Mouse (Mus musculus): ENCODE results near the gene Taf1d. TPM values are rescaled to one million over a fixed set of nuclear protein-coding genes. Genes with fewer than 3 reads are reported as not detected.

Taf1d gene
- polyA plus RNA-seq, 1 experiment from 2014 or later, result 43.1 TPM

GRCm38 (mm10) chr9:15365856-15366255 lies 59.8 kb downstream of the Taf1d start:
- no peak overlapping the region for H3K4me2 ChIP-seq (replicated peaks)
- no peaks in the 10 kb centered on the region for H3K4me1 ChIP-seq (replicated peaks; ENCODE audit: control insufficient read depth, insufficient read depth, low read length)
- DNase-seq (ENCODE audit: low spot score), result peak; percentile 77

GRCm38 (mm10) chr9:15366260-15366659 lies 60.2 kb downstream of the Taf1d start:
- no peak overlapping the region for H3K9ac ChIP-seq
- no peaks in the 10 kb centered on the region for H3K36me3 ChIP-seq (replicated peaks; ENCODE audit: control insufficient read depth, insufficient read depth)
- H3K27me3 ChIP-seq (ENCODE audit: control insufficient read depth, insufficient read depth, low read length), result no peaks in the 10 kb centered on the region
- H3K4me3 ChIP-seq (replicated peaks; ENCODE audit: low read length), result no peak overlapping the region
- H3K4me1 ChIP-seq (replicated peaks; ENCODE audit: control insufficient read depth, insufficient read depth, low read length), result no peaks in the 10 kb centered on the region
- H3K4me2 ChIP-seq (replicated peaks), result no peak overlapping the region
- no peaks in the 10 kb centered on the region for H3K9me3 ChIP-seq (ENCODE audit: control insufficient read depth, low read length)
- DNase-seq (ENCODE audit: low spot score), result no peak
- H3K27ac ChIP-seq, result no peak overlapping the region
- WGBS, result 65% methylated on average over 2 of the region's 2 CpGs
- ATAC-seq (ENCODE audit: low FRiP score), result no peak; the same call in 1 of the 2 replicates

More at GRCm38 (mm10) chr9:15365856-15366255, 59.8 kb downstream of the Taf1d start:
- Histone ChIP-seq H3K27me3 (ENCODE audit: control insufficient read depth, insufficient read depth, low read length) (no peaks in the 10 kb centered on the region), H3K27ac (no peak overlapping the region), H3K36me3 (replicated peaks; ENCODE audit: control insufficient read depth, insufficient read depth) (no peaks in the 10 kb centered on the region), H3K9me3 (ENCODE audit: control insufficient read depth, low read length) (no peaks in the 10 kb centered on the region), H3K4me3 (replicated peaks; ENCODE audit: low read length) (no peak overlapping the region), H3K9ac (no peak overlapping the region)
- no peak for ATAC-seq (ENCODE audit: low FRiP score)
- WGBS, result 89% methylated on average over 1 of the region's 1 CpGs

Small RNAs within 50 kb of the gene (microRNA-seq; reads per million reads assigned to microRNA genes)
- gene Gm49349 (not detected), gene mmu-mir-7650 (not detected)

Other genes starting within 250 kb of the Taf1d start
- not detected in 2 replicates for gene Hephl1, start 194.1 kb upstream of the Taf1d start, polyA plus RNA-seq (2014; fragmentation: Nextera tagmentation; extraction: Ambion mirVana)
- 30.5 and 35.9 TPM in 2 replicates for gene Vstm5, start 67.2 kb upstream of the Taf1d start, polyA plus RNA-seq (2014; fragmentation: Nextera tagmentation; extraction: Ambion mirVana)
- 33.0 and 40.2 TPM in 2 replicates for gene Med17, start 26.3 kb upstream of the Taf1d start, polyA plus RNA-seq (2014; fragmentation: Nextera tagmentation; extraction: Ambion mirVana)
- 10.8 and 12.2 TPM in 2 replicates for gene 4931406C07Rik, start 234 bp downstream of the Taf1d start, polyA plus RNA-seq (2014; fragmentation: Nextera tagmentation; extraction: Ambion mirVana)
- gene Cep295, start 51.6 kb downstream of the Taf1d start, polyA plus RNA-seq (2014; fragmentation: Nextera tagmentation; extraction: Ambion mirVana), result 16.1 and 16.4 TPM in 2 replicates
- gene Smco4, start 187.2 kb downstream of the Taf1d start, polyA plus RNA-seq (2014; fragmentation: Nextera tagmentation; extraction: Ambion mirVana), result 1.1 and 2.2 TPM in 2 replicates

Data from hindbrain, embryonic 14.5 days (tissue).